Mouse (Mus musculus) olfactory bulb, adult 2 months (tissue): ENCODE results near the gene Tmco1. TPM values are rescaled to one million over a fixed set of nuclear protein-coding genes. Genes with fewer than 3 reads are reported as not detected.

Experiments
- H3K27ac ChIP-seq: fragments of 200-500 bp; 2 replicates; pipeline ENCODE4 v1.5.1; 2012; ENCODE audit warnings: low read depth, low read length; ENCODE audit not compliant: insufficient read depth
- H3K4me1 ChIP-seq: fragments of 200-500 bp; 2 replicates; pipeline ENCODE4 v1.6.1; 2012; ENCODE audit warnings: low read length; ENCODE audit not compliant: control insufficient read depth, insufficient read depth
- H3K4me3 ChIP-seq: fragments of 200-500 bp; 2 replicates; pipeline ENCODE4 v1.5.1; 2012; ENCODE audit warnings: mild to moderate bottlenecking, low read depth, low read length, moderate library complexity; ENCODE audit not compliant: insufficient read depth
- CTCF ChIP-seq: fragments of 200-500 bp; IDR thresholded peaks from 2 replicates; pipeline ENCODE4 v1.5.1; 2012; ENCODE audit warnings: low read depth, mild to moderate bottlenecking, low read length, moderate library complexity; ENCODE audit not compliant: insufficient read depth
- POLR2A ChIP-seq: fragments of 200-500 bp; IDR thresholded peaks from 2 replicates; pipeline ENCODE4 v1.6.1; 2012; ENCODE audit warnings: mild to moderate bottlenecking, low read depth, low read length, moderate library complexity; ENCODE audit not compliant: insufficient read depth
- WGBS: fragments of 180-500 bp; shearing (Covaris S2); methylation state at CpG from one replicate; pipeline ENCODE4 v1.1.7; 2018; 5-methylcytosine and 5-hydroxymethylcytosine counted together
- polyA plus RNA-seq: library from polyadenylated mRNA; stranded (reverse); fragments of >200 nt; gene quantifications from 2 replicates; pipeline ENCODE4 v1.2.4, GENCODE M21; 2012; ENCODE audit warnings: low replicate concordance; ENCODE audit not compliant: missing spikeins, insufficient read depth, insufficient read length

The Tmco1 gene
- polyA plus RNA-seq, 1 experiment: not detected

GRCm38 (mm10) chr1:167269856-167270270, 38.3 kb upstream of the Tmco1 start:
- 0 out of 2 replicates have a peak, but pooled peaks have one; percentile 9 for TF ChIP-seq CTCF
- TF ChIP-seq POLR2A: no peak
- no peak overlapping the region for H3K4me3 ChIP-seq
- WGBS: 17% methylated on average over 6 of the region's 6 CpGs
- peaks cover 33% of the 10 kb centered on the region for H3K4me1 ChIP-seq
- peak overlapping the region; percentile 1; the same call in 1 of the 2 replicates for H3K27ac ChIP-seq

DNA sequence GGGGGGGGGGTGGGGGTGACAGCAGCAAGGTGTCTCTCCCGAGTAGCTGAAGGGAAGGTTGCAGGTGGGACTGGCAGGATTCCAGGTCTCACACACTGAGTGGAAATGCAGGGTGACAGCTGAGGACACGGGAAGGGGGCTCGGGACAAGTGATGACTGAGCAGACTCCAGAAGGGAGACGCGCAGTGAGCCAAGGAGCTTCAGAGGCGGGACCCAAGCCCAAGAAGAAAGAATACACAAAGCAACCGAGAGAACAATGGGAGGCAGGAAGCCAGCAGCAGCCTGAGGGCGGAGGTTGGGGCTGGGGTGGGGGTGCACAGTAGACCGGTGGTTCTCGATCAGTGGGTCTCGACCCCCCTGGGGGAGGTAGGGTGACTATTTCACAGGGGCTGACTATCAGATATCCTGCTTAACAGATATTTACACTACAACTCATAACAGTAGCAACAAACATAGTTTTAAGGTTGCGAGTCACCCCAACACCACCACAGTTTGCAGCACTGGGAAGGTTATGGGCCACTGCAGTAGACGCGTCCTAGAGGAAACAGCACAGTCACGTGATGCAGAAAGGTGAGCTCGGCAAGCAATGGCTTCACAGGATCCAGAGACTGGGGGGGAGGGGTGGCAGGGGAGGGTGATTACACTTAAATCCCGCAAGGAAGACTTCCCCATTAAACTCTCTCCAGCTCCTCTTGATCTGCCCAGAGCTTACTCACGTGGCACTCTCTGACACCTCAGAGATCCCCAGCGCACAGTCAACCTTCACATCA, 37.7 kb upstream of the Tmco1 start:
- H3K27ac ChIP-seq: no peak overlapping the region
- peak overlapping the region; percentile 19 for H3K4me3 ChIP-seq
- WGBS: 9% methylated on average over 19 of the region's 19 CpGs
- H3K4me1 ChIP-seq: peaks cover 33% of the 10 kb centered on the region
- no peak for TF ChIP-seq CTCF
- TF ChIP-seq POLR2A: no peak

DNA sequence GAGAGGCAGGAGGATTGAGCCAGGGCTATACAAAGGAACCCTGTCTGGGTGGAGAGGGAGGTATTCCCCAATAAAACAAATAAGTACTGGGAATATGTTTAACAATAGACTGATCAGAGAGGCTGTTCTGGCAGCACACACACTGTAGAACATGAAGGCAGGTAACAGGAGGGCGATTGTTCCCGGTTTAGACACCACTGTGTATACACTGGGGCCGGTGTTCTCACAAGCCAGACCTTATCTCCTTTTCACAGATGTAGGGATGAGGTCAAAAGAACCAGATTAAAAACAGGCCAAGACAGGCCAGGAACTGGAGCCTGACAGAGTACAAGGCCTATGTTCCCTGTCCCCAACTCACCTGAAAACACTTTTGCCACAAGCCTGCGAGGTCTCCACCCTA, 36.9 kb upstream of the Tmco1 start:
- Histone ChIP-seq H3K4me3 (no peak overlapping the region), H3K4me1 (peaks cover 31% of the 10 kb centered on the region), H3K27ac (no peak overlapping the region)
- TF ChIP-seq POLR2A (no peak), CTCF (no peak)
- WGBS: 66% methylated on average over 4 of the region's 4 CpGs

- no peak overlapping the region for H3K27ac ChIP-seq
- no peak overlapping the region for H3K4me3 ChIP-seq
- WGBS: 71% methylated on average over 8 of the region's 8 CpGs
- H3K4me1 ChIP-seq: peaks cover 31% of the 10 kb centered on the region
- TF ChIP-seq POLR2A (no peak), CTCF (no peak)
These were observed 36.3 kb upstream of the Tmco1 start for GRCm38 (mm10) chr1:167271841-167272240.

- WGBS: 57% methylated on average over 14 of the region's 14 CpGs
- H3K27ac ChIP-seq: no peak overlapping the region
These were observed 34.6 kb upstream of the Tmco1 start for GRCm38 (mm10) chr1:167273380-167274163.

GRCm38 (mm10) chr1:167274646-167275390, 33.4 kb upstream of the Tmco1 start:
- no peak overlapping the region for H3K4me3 ChIP-seq
- H3K4me1 ChIP-seq: peaks cover 29% of the 10 kb centered on the region
- TF ChIP-seq CTCF (no peak), POLR2A (no peak)
- no peak overlapping the region for H3K27ac ChIP-seq
- WGBS: 91% methylated on average over 12 of the region's 12 CpGs

More at GRCm38 (mm10) chr1:167273380-167274163, 34.6 kb upstream of the Tmco1 start:
- H3K4me3 ChIP-seq: no peak overlapping the region
- peaks cover 28% of the 10 kb centered on the region for H3K4me1 ChIP-seq
- TF ChIP-seq CTCF: no peak
- TF ChIP-seq POLR2A: no peak

- Histone ChIP-seq H3K4me3 (no peak overlapping the region), H3K27ac (no peak overlapping the region), H3K4me1 (peaks cover 12% of the 10 kb centered on the region)
- no peak for TF ChIP-seq CTCF
- WGBS: 76% methylated on average over 6 of the region's 6 CpGs
These were observed 29.8 kb upstream of the Tmco1 start for GRCm38 (mm10) chr1:167278395-167278794.

DNA sequence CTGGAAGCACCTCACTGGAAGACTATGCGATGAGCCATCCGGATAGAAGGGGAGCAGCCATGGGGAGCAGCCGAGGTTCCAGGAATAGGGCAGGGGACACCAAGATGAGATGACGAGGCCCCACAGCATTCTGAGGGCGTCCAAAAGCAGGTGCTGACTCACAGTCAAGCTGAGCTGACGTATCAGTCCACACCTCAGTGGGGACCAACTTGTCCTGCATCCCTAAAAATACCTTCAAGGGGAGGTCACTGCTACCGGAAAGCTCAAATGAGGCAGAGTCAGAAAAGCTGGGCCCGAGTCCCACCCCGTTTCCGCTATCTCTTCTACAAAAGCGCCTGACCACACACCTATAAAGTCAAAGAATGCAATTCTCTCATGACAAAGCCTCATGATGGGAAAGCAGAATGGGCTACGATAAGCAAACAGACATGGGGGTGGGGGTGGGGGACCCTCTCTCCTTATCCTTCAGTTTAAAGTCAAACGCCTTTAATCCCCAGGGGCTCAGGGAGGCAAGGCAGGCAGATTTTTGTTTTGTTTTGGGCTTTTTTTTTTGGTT, 28.9 kb upstream of the Tmco1 start:
- WGBS: 79% methylated on average over 13 of the region's 13 CpGs
- TF ChIP-seq POLR2A (no peak), CTCF (no peak)
- H3K4me3 ChIP-seq: no peak overlapping the region
- peaks cover 12% of the 10 kb centered on the region for H3K4me1 ChIP-seq
- H3K27ac ChIP-seq: no peak overlapping the region

- no peak overlapping the region for H3K27ac ChIP-seq
- TF ChIP-seq CTCF (no peak), POLR2A (no peak)
- peaks cover 12% of the 10 kb centered on the region for H3K4me1 ChIP-seq
- 86% methylated on average over 10 of the region's 10 CpGs for WGBS
- no peak overlapping the region for H3K4me3 ChIP-seq
These were observed 28.1 kb upstream of the Tmco1 start for GRCm38 (mm10) chr1:167280061-167280460.
